Mouse (Mus musculus) midbrain, embryonic 15.5 days (tissue): ENCODE measurements around the gene Sipa1l1. TPM values are rescaled to one million over a fixed set of nuclear protein-coding genes. Genes with fewer than 3 reads are reported as not detected.

Source experiments
- ATAC-seq: fragments of 200-750 bp; cut with Nextera tagmentation; replicated peaks from 2 replicates; pipeline ENCODE4 v1.8.0; 2017; ENCODE audit warnings: moderate TSS enrichment
- H3K27ac ChIP-seq: fragments of 300-500 bp; sonication (generic); 2 replicates; pipeline ENCODE4 v1.5.1; 2015; ENCODE audit warnings: mild to moderate bottlenecking, inconsistent platforms
- H3K27me3 ChIP-seq: fragments of 300-500 bp; sonication (generic); replicated peaks from 2 replicates; pipeline ENCODE4 v1.6.1; 2015; ENCODE audit warnings: inconsistent platforms
- H3K36me3 ChIP-seq: fragments of 300-500 bp; sonication (generic); replicated peaks from 2 replicates; pipeline ENCODE4 v1.6.1; 2015; ENCODE audit warnings: inconsistent platforms
- H3K4me1 ChIP-seq: fragments of 300-500 bp; sonication (generic); 2 replicates; pipeline ENCODE4 v1.6.1; 2015; ENCODE audit warnings: inconsistent platforms
- H3K4me2 ChIP-seq: fragments of 300-500 bp; sonication (generic); 2 replicates; pipeline ENCODE4 v1.6.1; 2015; ENCODE audit warnings: inconsistent platforms, mild to moderate bottlenecking, moderate library complexity
- H3K4me3 ChIP-seq: fragments of 300-500 bp; sonication (generic); 2 replicates; pipeline ENCODE4 v1.5.1; 2015; ENCODE audit warnings: mild to moderate bottlenecking, inconsistent platforms
- H3K9ac ChIP-seq: fragments of 300-500 bp; sonication (generic); 2 replicates; pipeline ENCODE4 v1.6.1; 2015; ENCODE audit warnings: mild to moderate bottlenecking, inconsistent platforms
- H3K9me3 ChIP-seq: fragments of 300-500 bp; sonication (generic); 2 replicates; pipeline ENCODE4 v1.6.1; 2016; ENCODE audit warnings: inconsistent platforms
- WGBS: fragments of 180-500 bp; shearing (Covaris S2); methylation state at CpG from one replicate; pipeline ENCODE4 v1.1.7; 2015; ENCODE audit warnings: mixed read lengths; 5-methylcytosine and 5-hydroxymethylcytosine counted together
- polyA plus RNA-seq: library from polyadenylated mRNA; unstranded; fragments of >200 nt; fragmentation: Nextera tagmentation; extraction: Ambion mirVana; gene quantifications from 2 replicates; pipeline ENCODE4 v1.2.1, GENCODE M21; 2015

Sipa1l1 gene
- polyA plus RNA-seq, 1 experiment from 2014 or later: 13.5 TPM

DNA sequence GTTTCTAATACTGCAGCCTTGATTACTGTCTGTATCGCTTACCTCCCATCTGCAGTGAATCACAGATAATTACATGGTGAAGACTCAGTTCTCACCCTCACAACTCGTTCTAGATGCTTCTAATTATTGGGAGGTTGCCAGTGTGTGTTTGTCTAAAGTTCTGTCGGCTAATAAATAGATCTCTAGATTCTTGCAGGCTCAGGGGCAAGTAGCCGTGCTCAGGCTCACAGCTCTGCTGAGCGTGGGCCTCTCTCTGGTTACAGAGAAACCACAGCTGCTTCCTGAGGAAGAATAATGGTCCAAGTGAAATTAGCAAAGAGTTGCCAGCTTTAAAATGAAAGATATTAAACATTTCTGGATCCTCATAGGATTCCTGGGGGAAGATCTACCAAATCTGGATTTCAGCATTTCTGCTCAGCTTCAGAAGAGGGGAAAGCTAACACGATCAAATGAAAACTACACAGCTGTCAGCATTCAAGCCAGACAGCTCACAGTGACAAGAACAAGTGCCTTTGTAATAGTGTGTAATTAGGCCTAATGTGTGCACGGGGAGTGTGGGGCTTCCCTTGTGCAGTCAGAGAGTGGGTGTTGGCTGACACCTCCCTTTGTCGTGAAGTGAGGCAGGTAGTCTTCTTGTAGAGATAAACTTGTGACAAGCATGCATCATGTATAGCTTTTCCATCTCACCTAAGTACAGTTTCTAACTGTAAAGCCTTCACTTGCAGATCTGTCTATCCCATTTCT is 225.2 kb downstream of the Sipa1l1 start:
- Histone ChIP-seq H3K4me2 (no peak overlapping the region), H3K27ac (no peak overlapping the region), H3K4me3 (no peak overlapping the region), H3K27me3 (no peaks in the 10 kb centered on the region), H3K4me1 (0 out of 2 replicates have a peak, but pooled peaks cover 3% of the 10 kb centered on the region), H3K9me3 (no peaks in the 10 kb centered on the region), H3K36me3 (no peaks in the 10 kb centered on the region; the same call in 1 of the 2 replicates), H3K9ac (no peak overlapping the region)
- 63% methylated on average over 8 of the region's 8 CpGs for WGBS
- no peak for ATAC-seq

DNA sequence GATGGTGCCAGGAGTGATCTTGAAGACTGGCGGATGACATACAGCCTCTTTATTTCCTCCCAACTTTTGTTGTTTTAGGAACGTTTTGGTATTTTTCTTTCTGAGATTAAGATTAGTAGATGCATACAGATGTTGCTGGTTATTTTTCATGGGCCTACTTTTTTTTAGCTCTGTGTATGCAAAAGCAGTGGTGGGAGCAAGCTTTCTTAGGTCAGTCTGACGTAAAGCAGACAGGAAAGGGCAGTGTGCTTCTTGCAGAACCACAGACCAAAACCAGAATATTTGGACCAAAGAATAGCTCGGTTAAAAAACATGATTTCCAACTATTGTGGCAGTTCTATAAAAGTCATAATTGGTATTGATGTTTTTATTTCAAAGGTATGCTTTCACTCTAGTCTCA is 226.1 kb downstream of the Sipa1l1 start:
- Histone ChIP-seq H3K27ac (no peak overlapping the region), H3K27me3 (no peaks in the 10 kb centered on the region), H3K4me3 (no peak overlapping the region), H3K36me3 (no peaks in the 10 kb centered on the region; the same call in 1 of the 2 replicates), H3K4me2 (no peak overlapping the region), H3K4me1 (peaks cover 6% of the 10 kb centered on the region; the same call in 1 of the 2 replicates), H3K9ac (no peak overlapping the region), H3K9me3 (no peaks in the 10 kb centered on the region)
- ATAC-seq: no peak
- 89% methylated on average over 4 of the region's 4 CpGs for WGBS

DNA sequence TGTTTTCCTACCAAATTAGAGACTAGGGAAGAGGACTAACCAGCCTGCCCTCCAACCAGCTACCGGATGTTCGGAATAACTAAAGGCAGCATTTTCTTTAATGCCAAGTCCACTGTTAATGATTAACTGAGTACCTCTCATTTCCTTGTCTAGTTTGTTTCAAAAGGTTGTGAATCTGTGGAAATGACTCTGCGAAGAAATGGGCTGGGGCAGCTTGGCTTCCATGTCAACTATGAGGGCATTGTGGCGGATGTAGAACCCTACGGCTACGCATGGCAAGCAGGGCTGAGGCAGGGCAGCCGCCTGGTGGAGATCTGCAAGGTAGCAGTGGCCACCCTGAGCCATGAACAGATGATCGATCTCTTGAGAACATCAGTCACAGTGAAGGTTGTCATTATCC is 228.1 kb downstream of the Sipa1l1 start:
- Histone ChIP-seq H3K36me3 (no peaks in the 10 kb centered on the region; the same call in 1 of the 2 replicates), H3K9ac (no peak overlapping the region), H3K27me3 (no peaks in the 10 kb centered on the region), H3K4me2 (no peak overlapping the region), H3K9me3 (no peaks in the 10 kb centered on the region), H3K4me1 (peaks cover 8% of the 10 kb centered on the region; the same call in 1 of the 2 replicates), H3K4me3 (no peak overlapping the region), H3K27ac (no peak overlapping the region)
- WGBS: 90% methylated on average over 8 of the region's 8 CpGs
- ATAC-seq: no peak

DNA sequence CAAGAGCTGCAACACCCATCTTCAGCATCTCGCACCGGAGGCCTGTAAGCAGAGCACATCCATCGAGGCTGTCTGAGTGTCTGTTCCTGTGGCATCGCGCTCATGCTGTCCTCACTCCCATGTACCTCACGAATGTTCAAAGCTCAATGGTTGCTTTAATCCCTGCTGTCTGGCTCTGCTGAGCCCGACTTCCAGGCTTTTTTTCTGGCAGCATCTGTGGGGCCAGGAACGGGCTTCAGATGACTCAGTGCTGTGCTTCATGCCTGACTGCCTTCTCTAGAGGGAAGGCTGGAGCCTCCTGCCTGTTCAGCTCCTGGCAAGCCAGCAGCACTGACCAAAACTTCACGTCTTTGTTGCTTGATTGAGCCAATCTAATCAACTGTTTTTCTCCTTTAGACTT is 228.6 kb downstream of the Sipa1l1 start:
- H3K9ac ChIP-seq: no peak overlapping the region
- no peaks in the 10 kb centered on the region for H3K27me3 ChIP-seq
- no peak overlapping the region; the same call in 1 of the 2 replicates for H3K27ac ChIP-seq
- peaks cover 8% of the 10 kb centered on the region; the same call in 1 of the 2 replicates for H3K4me1 ChIP-seq
- H3K4me2 ChIP-seq: no peak overlapping the region
- H3K4me3 ChIP-seq: no peak overlapping the region
- ATAC-seq: no peak
- H3K36me3 ChIP-seq: no peaks in the 10 kb centered on the region; the same call in 1 of the 2 replicates
- WGBS: 42% methylated on average over 9 of the region's 9 CpGs
- H3K9me3 ChIP-seq: no peaks in the 10 kb centered on the region

DNA sequence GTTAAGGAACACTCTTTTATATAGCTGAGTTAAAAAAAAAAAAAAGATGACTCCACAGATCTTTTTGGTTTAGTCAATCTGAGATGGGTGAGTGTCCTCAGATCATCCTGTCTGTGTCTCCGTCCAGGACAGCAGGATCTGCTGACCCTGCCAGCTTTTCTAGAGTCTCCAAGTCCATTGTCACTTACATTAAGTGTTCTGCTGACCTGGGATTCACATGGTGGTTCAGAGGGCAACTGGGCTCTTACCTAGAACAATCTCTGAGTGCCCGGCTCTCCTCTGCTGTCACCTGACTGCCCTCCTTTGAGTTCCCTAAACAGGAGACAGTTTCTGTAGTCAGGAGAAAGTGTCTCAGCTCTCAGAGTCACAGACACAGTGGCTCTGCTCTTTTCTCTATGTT is 229.8 kb downstream of the Sipa1l1 start:
- peaks cover 8% of the 10 kb centered on the region; the same call in 1 of the 2 replicates for H3K4me1 ChIP-seq
- no peaks in the 10 kb centered on the region; the same call in 1 of the 2 replicates for H3K36me3 ChIP-seq
- H3K4me3 ChIP-seq: no peak overlapping the region
- ATAC-seq: no peak
- no peak overlapping the region for H3K9ac ChIP-seq
- 91% methylated on average over 2 of the region's 2 CpGs for WGBS
- no peaks in the 10 kb centered on the region for H3K9me3 ChIP-seq
- no peak overlapping the region for H3K4me2 ChIP-seq
- H3K27ac ChIP-seq: no peak overlapping the region
- no peaks in the 10 kb centered on the region for H3K27me3 ChIP-seq

DNA sequence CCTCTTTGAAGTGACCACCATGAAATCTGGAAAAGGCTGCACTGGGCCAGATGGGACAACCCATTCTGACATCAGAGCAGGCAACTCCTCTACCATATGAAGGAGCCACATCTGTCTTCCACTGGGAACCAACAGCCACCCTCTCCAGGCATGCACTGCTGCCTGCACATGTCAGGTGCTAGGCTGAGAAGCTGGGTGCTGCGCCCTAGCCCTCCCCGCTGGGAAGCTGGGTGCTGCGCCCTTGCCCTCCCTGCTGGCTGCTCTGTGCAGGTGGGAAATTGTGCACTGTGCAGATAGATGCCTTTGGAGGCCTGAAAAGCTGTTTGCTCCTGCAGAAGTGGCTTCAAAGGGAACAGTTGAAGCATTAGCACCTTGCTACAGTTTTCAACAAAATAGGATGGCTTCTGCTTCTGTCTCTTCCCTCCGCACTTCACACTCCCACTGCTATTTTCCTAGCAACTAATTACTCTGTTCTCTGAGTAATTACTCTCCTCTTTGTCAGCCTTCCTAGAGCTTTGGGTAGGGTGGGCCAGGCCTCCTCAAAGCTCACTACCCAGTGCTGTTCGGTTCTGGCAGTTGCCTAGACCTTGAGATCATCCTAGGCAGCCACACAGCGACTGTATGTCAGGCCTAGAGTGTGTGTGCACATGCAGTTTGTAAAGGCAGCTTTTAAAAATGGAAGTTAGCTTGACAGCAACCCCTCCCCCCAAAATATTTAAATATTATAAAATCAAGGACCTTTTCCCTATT is 231.0 kb downstream of the Sipa1l1 start:
- H3K4me1 ChIP-seq: peaks cover 8% of the 10 kb centered on the region; the same call in 1 of the 2 replicates
- H3K36me3 ChIP-seq: no peaks in the 10 kb centered on the region; the same call in 1 of the 2 replicates
- H3K27ac ChIP-seq: no peak overlapping the region
- 86% methylated on average over 6 of the region's 6 CpGs for WGBS
- no peaks in the 10 kb centered on the region for H3K27me3 ChIP-seq
- H3K4me2 ChIP-seq: no peak overlapping the region
- H3K9me3 ChIP-seq: no peaks in the 10 kb centered on the region
- no peak for ATAC-seq
- no peak overlapping the region for H3K9ac ChIP-seq
- H3K4me3 ChIP-seq: no peak overlapping the region

DNA sequence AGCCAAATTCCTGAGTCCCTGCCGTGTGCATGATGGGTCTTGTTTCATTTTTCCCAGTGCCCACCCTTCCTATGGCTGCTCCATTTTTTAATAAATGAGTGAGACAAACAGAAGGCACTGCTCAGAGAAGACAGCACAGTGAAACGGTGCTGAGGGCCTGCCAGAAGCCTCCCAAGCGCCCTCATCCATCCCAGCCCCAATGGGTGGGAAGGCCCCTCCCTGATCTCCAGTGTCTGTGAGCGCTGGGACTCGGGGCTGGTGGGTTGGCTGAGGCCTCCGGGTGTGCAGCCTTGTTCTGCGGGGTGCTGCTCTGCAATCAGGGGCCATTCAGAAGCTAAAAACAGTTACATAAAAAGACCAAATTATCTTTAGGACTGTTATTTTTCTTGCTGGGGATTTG is 231.7 kb downstream of the Sipa1l1 start:
- Histone ChIP-seq H3K4me3 (no peak overlapping the region), H3K9ac (no peak overlapping the region), H3K27me3 (no peaks in the 10 kb centered on the region), H3K27ac (no peak overlapping the region), H3K4me1 (peaks cover 8% of the 10 kb centered on the region; the same call in 1 of the 2 replicates), H3K9me3 (no peaks in the 10 kb centered on the region), H3K4me2 (no peak overlapping the region), H3K36me3 (no peaks in the 10 kb centered on the region; the same call in 1 of the 2 replicates)
- 70% methylated on average over 7 of the region's 7 CpGs for WGBS
- ATAC-seq: no peak

DNA sequence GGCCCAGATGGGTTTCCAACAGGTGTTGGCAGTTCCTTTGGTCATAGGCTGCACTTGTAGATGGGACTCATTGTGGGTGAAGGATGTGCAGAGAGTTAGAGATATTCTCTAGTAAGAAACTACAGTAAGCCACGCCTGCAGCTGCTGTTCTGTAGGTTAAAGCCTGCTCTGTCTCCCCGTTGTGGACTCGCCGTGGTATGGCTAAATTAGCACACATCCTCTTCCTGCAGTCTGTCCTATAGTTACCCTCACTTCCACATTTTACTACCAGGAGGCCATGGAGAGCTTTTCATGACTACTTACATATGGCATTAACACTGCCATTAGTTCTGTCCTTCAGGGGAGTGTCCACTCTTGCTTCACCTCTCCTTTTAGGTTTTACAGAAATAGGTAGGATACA is 232.3 kb downstream of the Sipa1l1 start:
- H3K27me3 ChIP-seq: no peaks in the 10 kb centered on the region
- no peak overlapping the region for H3K4me2 ChIP-seq
- WGBS: 80% methylated on average over 4 of the region's 4 CpGs

DNA sequence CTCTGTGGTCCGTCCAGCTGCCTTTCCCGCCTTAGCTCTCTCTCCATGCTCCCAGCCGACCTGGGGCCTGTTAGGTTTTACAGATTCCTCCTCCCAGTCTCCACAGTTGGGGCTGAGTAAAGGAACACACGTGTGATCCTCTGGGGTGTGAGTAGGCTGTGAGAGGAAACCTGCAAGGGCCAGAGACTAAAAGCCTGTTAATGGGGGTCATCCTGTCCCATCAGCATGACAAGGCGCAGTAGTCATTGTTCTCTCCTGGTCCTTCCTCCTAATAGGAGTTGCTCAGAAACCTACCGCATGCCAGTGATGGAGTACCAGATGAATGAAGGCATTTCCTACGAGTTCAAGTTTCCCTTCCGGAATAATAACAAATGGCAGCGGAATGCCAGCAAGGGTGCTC is 233.5 kb downstream of the Sipa1l1 start:
- H3K9me3 ChIP-seq: no peaks in the 10 kb centered on the region
- H3K4me3 ChIP-seq: no peak overlapping the region
- no peak for ATAC-seq
- peaks cover 7% of the 10 kb centered on the region; the same call in 1 of the 2 replicates for H3K4me1 ChIP-seq
- no peak overlapping the region for H3K9ac ChIP-seq
- no peak overlapping the region for H3K27ac ChIP-seq
- H3K27me3 ChIP-seq: no peaks in the 10 kb centered on the region
- no peaks in the 10 kb centered on the region; the same call in 1 of the 2 replicates for H3K36me3 ChIP-seq
- no peak overlapping the region for H3K4me2 ChIP-seq
- 82% methylated on average over 9 of the region's 9 CpGs for WGBS

More for the DNA sequence above, 232.3 kb downstream of the Sipa1l1 start:
- peaks cover 8% of the 10 kb centered on the region; the same call in 1 of the 2 replicates for H3K4me1 ChIP-seq
- H3K4me3 ChIP-seq: no peak overlapping the region
- no peak overlapping the region for H3K9ac ChIP-seq
- H3K9me3 ChIP-seq: no peaks in the 10 kb centered on the region
- no peaks in the 10 kb centered on the region; the same call in 1 of the 2 replicates for H3K36me3 ChIP-seq
- H3K27ac ChIP-seq: no peak overlapping the region
- no peak for ATAC-seq

DNA sequence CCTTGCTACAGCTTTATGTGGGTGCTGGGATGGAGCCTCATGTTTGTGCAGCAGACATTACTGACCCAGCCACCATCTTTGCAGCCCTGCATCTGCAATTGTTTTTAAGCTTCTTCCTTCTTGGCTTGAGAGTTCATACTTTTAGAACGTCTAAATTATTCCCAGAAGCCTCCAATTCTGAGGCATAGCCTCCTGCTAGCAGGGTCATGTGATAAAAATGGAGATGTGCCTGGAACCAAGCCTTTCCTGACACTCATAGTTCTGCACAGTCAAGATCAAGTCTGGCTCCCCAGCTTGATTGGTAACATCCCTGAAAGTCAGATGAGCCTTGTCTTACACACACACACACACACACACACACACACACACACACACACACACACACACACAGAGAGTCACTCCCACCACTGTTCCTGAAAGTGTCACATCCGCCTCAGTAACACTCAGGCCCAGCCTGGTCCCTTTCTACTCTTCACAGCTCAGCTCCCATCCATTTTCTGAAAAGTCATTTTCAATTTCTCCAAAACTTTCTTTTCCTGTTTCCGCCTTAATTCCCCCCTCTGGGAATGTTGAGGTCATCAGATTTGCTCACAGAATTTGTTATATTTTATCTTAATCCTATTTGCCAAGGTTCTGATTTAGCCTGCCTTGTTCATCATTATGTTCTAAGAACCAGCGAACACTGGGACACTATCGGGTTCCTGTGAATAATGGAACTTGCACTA is 238.6 kb downstream of the Sipa1l1 start:
- Histone ChIP-seq H3K27me3 (no peaks in the 10 kb centered on the region), H3K4me3 (no peak overlapping the region), H3K4me2 (no peak overlapping the region), H3K9ac (no peak overlapping the region), H3K9me3 (no peaks in the 10 kb centered on the region), H3K27ac (no peak overlapping the region), H3K4me1 (no peaks in the 10 kb centered on the region; the same call in 1 of the 2 replicates), H3K36me3 (no peaks in the 10 kb centered on the region)
- ATAC-seq: no peak
- 51% methylated on average over 5 of the region's 5 CpGs for WGBS

DNA sequence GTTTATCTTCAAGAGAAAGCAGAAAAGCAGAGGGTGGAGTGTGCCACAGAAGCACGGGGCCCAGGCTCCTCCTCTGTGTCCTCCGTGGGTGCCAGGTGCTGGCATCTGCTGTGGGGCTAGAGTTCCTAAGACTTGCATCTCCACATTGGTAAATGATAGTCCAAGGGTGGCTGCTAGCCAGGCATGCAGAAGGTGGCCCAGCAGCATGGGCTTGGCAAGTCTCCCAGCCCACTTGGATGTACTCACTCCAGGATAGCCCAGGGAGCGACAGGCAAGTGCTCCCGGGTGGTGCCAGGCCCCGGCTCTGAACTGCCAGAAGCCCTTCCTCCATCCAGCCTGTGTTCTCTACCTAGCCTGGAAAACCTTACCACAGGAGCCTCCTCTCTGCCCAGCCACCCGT is 239.4 kb downstream of the Sipa1l1 start:
- Histone ChIP-seq H3K36me3 (no peaks in the 10 kb centered on the region), H3K4me2 (no peak overlapping the region), H3K4me1 (no peaks in the 10 kb centered on the region; the same call in 1 of the 2 replicates), H3K9ac (no peak overlapping the region), H3K4me3 (no peak overlapping the region), H3K27me3 (no peaks in the 10 kb centered on the region), H3K9me3 (no peaks in the 10 kb centered on the region), H3K27ac (no peak overlapping the region)
- 73% methylated on average over 6 of the region's 6 CpGs for WGBS
- ATAC-seq: no peak
